In the genomic region with DNA sequence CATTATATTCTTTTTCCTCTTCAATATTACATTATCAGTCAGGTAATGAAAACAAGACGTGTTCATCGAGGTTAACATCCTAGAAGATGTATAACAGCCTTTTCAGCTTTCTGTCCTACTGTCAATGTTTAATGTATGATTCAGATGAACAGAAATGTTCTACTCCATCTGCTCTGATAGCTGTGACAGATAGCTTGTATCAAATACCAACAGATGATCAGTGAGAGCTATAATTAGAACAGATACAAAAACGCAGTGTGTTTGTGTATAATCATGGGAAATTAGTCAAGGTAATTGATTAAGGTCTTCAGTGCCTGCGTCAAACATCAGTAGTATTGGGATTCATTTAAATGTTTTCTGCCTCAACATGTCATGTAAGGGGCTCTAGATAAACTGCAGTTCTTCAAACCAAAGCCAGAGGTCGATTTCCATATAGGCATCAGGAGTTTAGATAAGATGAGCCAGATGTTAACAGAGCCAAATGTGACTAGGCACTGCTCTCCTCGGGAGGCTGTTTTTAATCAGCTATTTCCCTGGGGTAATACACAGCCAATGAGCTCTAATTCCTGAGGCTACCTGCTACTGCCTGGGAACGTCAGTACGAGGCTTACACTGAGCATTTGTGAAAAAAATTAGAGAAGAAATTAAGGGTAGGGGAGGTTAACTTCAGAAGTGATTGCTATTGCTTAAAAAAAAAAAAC, we compare ENCODE assay signal across 10 mouse cellular contexts.
DNase-seq lines count a peak whose midpoint lies in the region; ATAC-seq and TF ChIP-seq lines count a peak whose summit lies in the region.
"Had no signal": no experiment of that assay in that cellular context is flagged by ENCODE, and none has a peak within 500 bp of the region (broad histone marks: within the 10 kb centered on the region; RNA-seq: fewer than 3 reads in every experiment).

No protein-coding gene starts in this region.

- intact Hi-C loops in heart, adult 2 months (cut with DNase I), result no loop called here
- intact Hi-C loops in heart, postnatal 36 days (cut with DNase I), result no loop called here

- H3K4me2 ChIP-seq in midbrain, embryonic 11.5 days, result no peak overlapping the region
- no peak overlapping the region for H3K4me2 ChIP-seq in midbrain, embryonic 16.5 days (ENCODE audit: low read length)
- H3K4me2 ChIP-seq in hindbrain, embryonic 13.5 days, result no peak overlapping the region
- H3K4me2 ChIP-seq: liver, embryonic 12.5 days had no signal

- H3K27ac ChIP-seq in heart, adult 2 months, result peak overlapping the region; percentile 80
- no peak overlapping the region for H3K27ac ChIP-seq in midbrain, embryonic 11.5 days (ENCODE audit: low read depth, low read length)
- H3K27ac ChIP-seq in midbrain, embryonic 16.5 days (ENCODE audit: low read length), result no peak overlapping the region
- no peak overlapping the region for H3K27ac ChIP-seq in hindbrain, embryonic 13.5 days
- H3K27ac ChIP-seq: liver, embryonic 12.5 days had no signal

- peak; percentile 46 for TF ChIP-seq CTCF in heart, adult 2 months (IDR thresholded peaks at IDR 0.05)

- H3K79me2 ChIP-seq in heart, adult 2 months (replicated peaks; ENCODE audit: control insufficient read depth, insufficient read depth, low read length), result peaks cover 1% of the 10 kb centered on the region

- no peak for DNase-seq in heart, adult 2 months
- DNase-seq in heart, postnatal 36 days, result no peak
- peak; percentile 83 for DNase-seq in midbrain, embryonic 11.5 days (ENCODE audit: low spot score, missing footprints)
- peak; percentile 34 for DNase-seq in retina, postnatal 1 day
- no peak for DNase-seq in spleen, postnatal 4 days (ENCODE audit: low spot score in 2 of 2)
- no peak for DNase-seq in thymus, postnatal 25 days
- DNase-seq: cerebellum, adult 11-12 months had no signal

- H3K4me3 ChIP-seq in heart, adult 2 months, result no peak overlapping the region
- H3K4me3 ChIP-seq in midbrain, embryonic 11.5 days (ENCODE audit: low read depth, low read length), result no peak overlapping the region
- no peak overlapping the region for H3K4me3 ChIP-seq in midbrain, embryonic 16.5 days (ENCODE audit: low read depth, low read length)
- no peak overlapping the region for H3K4me3 ChIP-seq in hindbrain, embryonic 13.5 days
- H3K4me3 ChIP-seq: liver, embryonic 12.5 days had no signal

- no peak for TF ChIP-seq POLR2A in heart, adult 2 months (IDR thresholded peaks at IDR 0.05; ENCODE audit: insufficient read depth, low read depth, low read length)

- H3K36me3 ChIP-seq in heart, adult 2 months (ENCODE audit: control insufficient read depth, insufficient read depth, low read length), result peaks cover 48% of the 10 kb centered on the region
- no peaks in the 10 kb centered on the region for H3K36me3 ChIP-seq in midbrain, embryonic 11.5 days (ENCODE audit: control insufficient read depth, insufficient read depth, low read length)
- no peaks in the 10 kb centered on the region for H3K36me3 ChIP-seq in midbrain, embryonic 16.5 days (ENCODE audit: control insufficient read depth, insufficient read depth, low read length)
- no peaks in the 10 kb centered on the region for H3K36me3 ChIP-seq in hindbrain, embryonic 13.5 days
- H3K36me3 ChIP-seq: liver, embryonic 12.5 days had no signal

- no peak for TF ChIP-seq EP300 in heart, adult 2 months (IDR thresholded peaks at IDR 0.05; ENCODE audit: insufficient read depth, low read depth, low read length)

- WGBS in heart, adult 2 months, result 41% methylated on average over 8 of the region's 8 CpGs
- WGBS in midbrain, embryonic 11.5 days, result 68% methylated on average over 8 of the region's 8 CpGs
- WGBS in midbrain, embryonic 16.5 days, result 55% methylated on average over 8 of the region's 8 CpGs
- 37% methylated on average over 8 of the region's 8 CpGs for WGBS in hindbrain, embryonic 13.5 days

- H3K9ac ChIP-seq in heart, adult 2 months (ENCODE audit: low read depth, low read length), result no peak overlapping the region
- H3K9ac ChIP-seq in midbrain, embryonic 11.5 days (ENCODE audit: low read length), result no peak overlapping the region
- H3K9ac ChIP-seq in midbrain, embryonic 16.5 days (ENCODE audit: low read depth, low read length), result no peak overlapping the region
- no peak overlapping the region for H3K9ac ChIP-seq in hindbrain, embryonic 13.5 days
- H3K9ac ChIP-seq: liver, embryonic 12.5 days had no signal

- ATAC-seq in midbrain, embryonic 11.5 days (ENCODE audit: low FRiP score), result peak; percentile 59
- ATAC-seq in midbrain, embryonic 16.5 days, result no peak
- peak; percentile 84 for ATAC-seq in hindbrain, embryonic 13.5 days (ENCODE audit: low FRiP score)
- ATAC-seq: liver, embryonic 12.5 days had no signal

- H3K4me1 ChIP-seq in heart, adult 2 months (ENCODE audit: control insufficient read depth, insufficient read depth, low read length), result peaks cover 20% of the 10 kb centered on the region
- H3K4me1 ChIP-seq in midbrain, embryonic 11.5 days (ENCODE audit: control insufficient read depth, insufficient read depth, low read length), result no peaks in the 10 kb centered on the region
- H3K4me1 ChIP-seq in midbrain, embryonic 16.5 days (ENCODE audit: control insufficient read depth, insufficient read depth, low read length), result peaks cover 3% of the 10 kb centered on the region; the same call in 1 of the 2 replicates
- H3K4me1 ChIP-seq in hindbrain, embryonic 13.5 days (replicated peaks), result peaks cover 19% of the 10 kb centered on the region

- H3K27me3 ChIP-seq in heart, adult 2 months (ENCODE audit: control insufficient read depth, insufficient read depth, low read length), result no peaks in the 10 kb centered on the region
- H3K27me3 ChIP-seq in midbrain, embryonic 11.5 days (ENCODE audit: control insufficient read depth, insufficient read depth, low read length), result no peaks in the 10 kb centered on the region
- H3K27me3 ChIP-seq in midbrain, embryonic 16.5 days (ENCODE audit: control insufficient read depth, insufficient read depth, low read depth, low read length), result no peaks in the 10 kb centered on the region
- 0 out of 2 replicates have a peak, but pooled peaks cover under 1% of the 10 kb centered on the region for H3K27me3 ChIP-seq in hindbrain, embryonic 13.5 days
- H3K27me3 ChIP-seq: liver, embryonic 12.5 days had no signal

- H3K9me3 ChIP-seq in midbrain, embryonic 11.5 days (ENCODE audit: control insufficient read depth, low read length), result no peaks in the 10 kb centered on the region
- no peaks in the 10 kb centered on the region for H3K9me3 ChIP-seq in midbrain, embryonic 16.5 days (replicated peaks; ENCODE audit: control insufficient read depth, low read length, poor library complexity, severe bottlenecking)
- no peaks in the 10 kb centered on the region for H3K9me3 ChIP-seq in hindbrain, embryonic 13.5 days
- H3K9me3 ChIP-seq: liver, embryonic 12.5 days had no signal

Comparison
In these comparisons a context has a peak if more than half of its experiments do, and no peak if none do; other contexts are left out.
1. DNase-seq: peak in midbrain, embryonic 11.5 days (single experiment) and retina, postnatal 1 day (single experiment); none in heart, adult 2 months (0 of 2), heart, postnatal 36 days (0 of 2), spleen, postnatal 4 days (0 of 2) and thymus, postnatal 25 days (single experiment).